In genomic region chr7:45121966-45122365, GRCm38 (mm10) we compare ENCODE assay signal across 9 mouse cellular contexts. TPM values are rescaled to one million over a fixed set of nuclear protein-coding genes. Genes with fewer than 3 reads are reported as not detected.
DNase-seq lines count a peak whose midpoint lies in the region; ATAC-seq and TF ChIP-seq lines count a peak whose summit lies in the region.
"Had no signal": no experiment of that assay in that cellular context is flagged by ENCODE, and none has a peak within 500 bp of the region (broad histone marks: within the 10 kb centered on the region; RNA-seq: fewer than 3 reads in every experiment).

No protein-coding gene starts in this region.

- no peak overlapping the region; the same call in 1 of the 2 replicates for H3K4me2 ChIP-seq in forebrain, embryonic 13.5 days
- no peak overlapping the region for H3K4me2 ChIP-seq in forebrain, embryonic 16.5 days (ENCODE audit: low read length)
- peak overlapping the region; percentile 81 for H3K4me2 ChIP-seq in lung, embryonic 14.5 days
- H3K4me2 ChIP-seq in midbrain, embryonic 14.5 days (ENCODE audit: low read length): 0 out of 2 replicates have a peak overlapping the region, but pooled peaks have one; percentile 15

- peak overlapping the region; percentile 17; the same call in 1 of the 2 replicates for H3K9ac ChIP-seq in forebrain, embryonic 13.5 days
- H3K9ac ChIP-seq in forebrain, embryonic 16.5 days (replicated peaks; ENCODE audit: low read depth, low read length): no peak overlapping the region; the same call in 1 of the 2 replicates
- peak overlapping the region; percentile 1 for H3K9ac ChIP-seq in lung, embryonic 14.5 days
- H3K9ac ChIP-seq in midbrain, embryonic 14.5 days (replicated peaks; ENCODE audit: low read length): no peak overlapping the region

- no peak for TF ChIP-seq CTCF in lung, embryonic 14.5 days (IDR thresholded peaks at IDR 0.05; ENCODE audit: low read depth)

- no peak for DNase-seq in lung, embryonic 14.5 days
- DNase-seq in lung, adult 18-20 months: no peak
- DNase-seq in embryonic facial prominence, embryonic 10.5 days (ENCODE audit: low spot score): no peak
- no peak for DNase-seq in midbrain, embryonic 14.5 days
- DNase-seq in urinary bladder, adult 2 months (ENCODE audit: low spot score): no peak
- DNase-seq: kidney, adult 8-10 months had no signal

- ATAC-seq in forebrain, embryonic 13.5 days: no peak
- ATAC-seq in forebrain, embryonic 16.5 days: no peak
- ATAC-seq in lung, embryonic 14.5 days (ENCODE audit: insufficient read depth): no peak
- no peak for ATAC-seq in midbrain, embryonic 14.5 days (ENCODE audit: low FRiP score, low TSS enrichment)
- ATAC-seq in erythroblast, adult 5-6 weeks (replicated peaks; ENCODE audit: low FRiP score, poor library complexity, severe bottlenecking): no peak

- no peak overlapping the region for H3K27ac ChIP-seq in forebrain, embryonic 13.5 days
- no peak overlapping the region for H3K27ac ChIP-seq in forebrain, embryonic 16.5 days (ENCODE audit: low read length)
- peak overlapping the region; percentile 54 for H3K27ac ChIP-seq in lung, embryonic 14.5 days (ENCODE audit: low read depth)
- H3K27ac ChIP-seq in embryonic facial prominence, embryonic 10.5 days (replicated peaks): no peak overlapping the region
- H3K27ac ChIP-seq in midbrain, embryonic 14.5 days (replicated peaks; ENCODE audit: low read depth, low read length): no peak overlapping the region

- H3K27me3 ChIP-seq in forebrain, embryonic 13.5 days: no peaks in the 10 kb centered on the region
- H3K27me3 ChIP-seq in forebrain, embryonic 16.5 days (replicated peaks; ENCODE audit: control insufficient read depth, insufficient read depth, low read length): no peaks in the 10 kb centered on the region
- no peaks in the 10 kb centered on the region for H3K27me3 ChIP-seq in lung, embryonic 14.5 days (ENCODE audit: insufficient read depth, low read length)
- H3K27me3 ChIP-seq in embryonic facial prominence, embryonic 10.5 days (replicated peaks; ENCODE audit: low read depth, poor library complexity, severe bottlenecking): no peaks in the 10 kb centered on the region
- H3K27me3 ChIP-seq in midbrain, embryonic 14.5 days (ENCODE audit: control insufficient read depth, insufficient read depth, low read length): no peaks in the 10 kb centered on the region

- H3K4me3 ChIP-seq in forebrain, embryonic 13.5 days: no peak overlapping the region
- H3K4me3 ChIP-seq in forebrain, embryonic 16.5 days (replicated peaks; ENCODE audit: low read length): no peak overlapping the region
- H3K4me3 ChIP-seq in lung, embryonic 14.5 days (ENCODE audit: low read depth, low read length): no peak overlapping the region; the same call in 1 of the 2 replicates
- peak overlapping the region; percentile 33; the same call in 1 of the 2 replicates for H3K4me3 ChIP-seq in embryonic facial prominence, embryonic 10.5 days
- no peak overlapping the region for H3K4me3 ChIP-seq in midbrain, embryonic 14.5 days (replicated peaks; ENCODE audit: low read depth, low read length)

- H3K4me1 ChIP-seq in forebrain, embryonic 13.5 days: peaks cover 41% of the 10 kb centered on the region
- peaks cover 33% of the 10 kb centered on the region for H3K4me1 ChIP-seq in forebrain, embryonic 16.5 days (replicated peaks; ENCODE audit: control insufficient read depth, insufficient read depth, low read length)
- H3K4me1 ChIP-seq in lung, embryonic 14.5 days (ENCODE audit: insufficient read depth): peaks cover 13% of the 10 kb centered on the region
- peaks cover 51% of the 10 kb centered on the region for H3K4me1 ChIP-seq in embryonic facial prominence, embryonic 10.5 days
- H3K4me1 ChIP-seq in midbrain, embryonic 14.5 days (ENCODE audit: control insufficient read depth, insufficient read depth, low read length): peaks cover 9% of the 10 kb centered on the region

- no peaks in the 10 kb centered on the region for H3K9me3 ChIP-seq in forebrain, embryonic 13.5 days (replicated peaks)
- no peaks in the 10 kb centered on the region for H3K9me3 ChIP-seq in forebrain, embryonic 16.5 days (ENCODE audit: control insufficient read depth, low read length)
- H3K9me3 ChIP-seq in lung, embryonic 14.5 days (ENCODE audit: low read depth, low read length): no peaks in the 10 kb centered on the region
- no peaks in the 10 kb centered on the region for H3K9me3 ChIP-seq in embryonic facial prominence, embryonic 10.5 days
- H3K9me3 ChIP-seq in midbrain, embryonic 14.5 days (ENCODE audit: control insufficient read depth, low read length): no peaks in the 10 kb centered on the region

- H3K36me3 ChIP-seq in forebrain, embryonic 13.5 days (ENCODE audit: poor library complexity, severe bottlenecking): peaks cover 79% of the 10 kb centered on the region
- peaks cover 36% of the 10 kb centered on the region for H3K36me3 ChIP-seq in forebrain, embryonic 16.5 days (ENCODE audit: control insufficient read depth, insufficient read depth)
- peaks cover 73% of the 10 kb centered on the region for H3K36me3 ChIP-seq in lung, embryonic 14.5 days (ENCODE audit: insufficient read depth)
- peaks cover 83% of the 10 kb centered on the region for H3K36me3 ChIP-seq in embryonic facial prominence, embryonic 10.5 days (replicated peaks)
- peaks cover 76% of the 10 kb centered on the region for H3K36me3 ChIP-seq in midbrain, embryonic 14.5 days (ENCODE audit: control insufficient read depth, insufficient read depth, low read length)

RNA-seq across cellular contexts. Expression of gene Rps11, which starts 2.3 kb away (rescaled TPM):
- 1,342 and 1,406 TPM in 2 replicates for polyA plus RNA-seq in forebrain, embryonic 13.5 days (2015; fragmentation: Nextera tagmentation; extraction: Ambion mirVana)
- polyA plus RNA-seq in forebrain, embryonic 16.5 days (2015; fragmentation: Nextera tagmentation; extraction: Ambion mirVana): 860 and 958 TPM in 2 replicates
- polyA plus RNA-seq in lung, embryonic 14.5 days (2014; fragmentation: Nextera tagmentation; extraction: Ambion mirVana): 1,873 and 1,878 TPM in 2 replicates
- polyA plus RNA-seq in embryonic facial prominence, embryonic 10.5 days (2016; fragmentation: Nextera tagmentation; extraction: Ambion mirVana): 1,885 and 1,917 TPM in 2 replicates
- polyA plus RNA-seq in midbrain, embryonic 14.5 days (2014; fragmentation: Nextera tagmentation; extraction: Ambion mirVana): 915 and 960 TPM in 2 replicates
- polyA plus RNA-seq in urinary bladder, adult 2 months (2012; rRNA removed): 903 and 1,312 TPM in 2 replicates
- 604 and 677 TPM in 2 replicates for total RNA-seq in erythroblast, adult 5-6 weeks (2015; ENCODE audit: low replicate concordance)
- 233 and 238 TPM in 2 replicates for total RNA-seq in erythroblast, adult 5-6 weeks (2017; ENCODE audit: low replicate concordance)

RNA-seq across cellular contexts. Expression of gene Rpl13a, which starts 6.6 kb away (rescaled TPM):
- polyA plus RNA-seq in forebrain, embryonic 13.5 days (2015; fragmentation: Nextera tagmentation; extraction: Ambion mirVana): 998 and 1,188 TPM in 2 replicates
- polyA plus RNA-seq in forebrain, embryonic 16.5 days (2015; fragmentation: Nextera tagmentation; extraction: Ambion mirVana): 722 and 741 TPM in 2 replicates
- 1,527 and 1,587 TPM in 2 replicates for polyA plus RNA-seq in lung, embryonic 14.5 days (2014; fragmentation: Nextera tagmentation; extraction: Ambion mirVana)
- polyA plus RNA-seq in embryonic facial prominence, embryonic 10.5 days (2016; fragmentation: Nextera tagmentation; extraction: Ambion mirVana): 1,273 and 1,282 TPM in 2 replicates
- polyA plus RNA-seq in midbrain, embryonic 14.5 days (2014; fragmentation: Nextera tagmentation; extraction: Ambion mirVana): 746 and 846 TPM in 2 replicates
- 3,442 and 3,633 TPM in 2 replicates for polyA plus RNA-seq in urinary bladder, adult 2 months (2012; rRNA removed)
- 517 and 725 TPM in 2 replicates for total RNA-seq in erythroblast, adult 5-6 weeks (2015; ENCODE audit: low replicate concordance)
- 475 and 688 TPM in 2 replicates for total RNA-seq in erythroblast, adult 5-6 weeks (2017; ENCODE audit: low replicate concordance)

RNA-seq across cellular contexts. Expression of gene Gm45713, which starts 14.1 kb away (rescaled TPM):
- polyA plus RNA-seq in forebrain, embryonic 13.5 days (2015; fragmentation: Nextera tagmentation; extraction: Ambion mirVana): 0.13 and 0.31 TPM in 2 replicates
- polyA plus RNA-seq in forebrain, embryonic 16.5 days (2015; fragmentation: Nextera tagmentation; extraction: Ambion mirVana): not detected in 2 replicates
- polyA plus RNA-seq in lung, embryonic 14.5 days (2014; fragmentation: Nextera tagmentation; extraction: Ambion mirVana): 1.2 and 1.4 TPM in 2 replicates
- polyA plus RNA-seq in embryonic facial prominence, embryonic 10.5 days (2016; fragmentation: Nextera tagmentation; extraction: Ambion mirVana): 0.31 TPM in 1 of 2 replicates, not detected in the other
- polyA plus RNA-seq in midbrain, embryonic 14.5 days (2014; fragmentation: Nextera tagmentation; extraction: Ambion mirVana): 0.53 TPM in 1 of 2 replicates, not detected in the other
- 0.28 and 0.44 TPM in 2 replicates for polyA plus RNA-seq in urinary bladder, adult 2 months (2012; rRNA removed)
- not detected in 2 replicates for total RNA-seq in erythroblast, adult 5-6 weeks (2015; ENCODE audit: low replicate concordance)
- not detected in 2 replicates for total RNA-seq in erythroblast, adult 5-6 weeks (2017; ENCODE audit: low replicate concordance)

RNA-seq across cellular contexts. Expression of gene Flt3l, which starts 14.3 kb away (rescaled TPM):
- polyA plus RNA-seq in forebrain, embryonic 13.5 days (2015; fragmentation: Nextera tagmentation; extraction: Ambion mirVana): 0.79 and 0.92 TPM in 2 replicates
- polyA plus RNA-seq in forebrain, embryonic 16.5 days (2015; fragmentation: Nextera tagmentation; extraction: Ambion mirVana): 1.1 and 1.4 TPM in 2 replicates
- 0.72 and 1.1 TPM in 2 replicates for polyA plus RNA-seq in lung, embryonic 14.5 days (2014; fragmentation: Nextera tagmentation; extraction: Ambion mirVana)
- 0.97 and 1.8 TPM in 2 replicates for polyA plus RNA-seq in embryonic facial prominence, embryonic 10.5 days (2016; fragmentation: Nextera tagmentation; extraction: Ambion mirVana)
- 0.50 and 1.4 TPM in 2 replicates for polyA plus RNA-seq in midbrain, embryonic 14.5 days (2014; fragmentation: Nextera tagmentation; extraction: Ambion mirVana)
- polyA plus RNA-seq in urinary bladder, adult 2 months (2012; rRNA removed): 74.5 and 83.1 TPM in 2 replicates
- total RNA-seq in erythroblast, adult 5-6 weeks (2015; ENCODE audit: low replicate concordance): 1.3 and 3.8 TPM in 2 replicates
- 2.6 and 3.6 TPM in 2 replicates for total RNA-seq in erythroblast, adult 5-6 weeks (2017; ENCODE audit: low replicate concordance)

RNA-seq across cellular contexts. Expression of gene Fcgrt, which starts 18.3 kb away (rescaled TPM):
- 8.0 and 9.9 TPM in 2 replicates for polyA plus RNA-seq in forebrain, embryonic 13.5 days (2015; fragmentation: Nextera tagmentation; extraction: Ambion mirVana)
- 17.7 and 24.4 TPM in 2 replicates for polyA plus RNA-seq in forebrain, embryonic 16.5 days (2015; fragmentation: Nextera tagmentation; extraction: Ambion mirVana)
- polyA plus RNA-seq in lung, embryonic 14.5 days (2014; fragmentation: Nextera tagmentation; extraction: Ambion mirVana): 56.4 and 57.0 TPM in 2 replicates
- 6.0 and 7.0 TPM in 2 replicates for polyA plus RNA-seq in embryonic facial prominence, embryonic 10.5 days (2016; fragmentation: Nextera tagmentation; extraction: Ambion mirVana)
- 4.8 and 21.8 TPM in 2 replicates for polyA plus RNA-seq in midbrain, embryonic 14.5 days (2014; fragmentation: Nextera tagmentation; extraction: Ambion mirVana)
- polyA plus RNA-seq in urinary bladder, adult 2 months (2012; rRNA removed): 144 and 157 TPM in 2 replicates
- 2.5 and 7.3 TPM in 2 replicates for total RNA-seq in erythroblast, adult 5-6 weeks (2015; ENCODE audit: low replicate concordance)
- 10.3 and 11.4 TPM in 2 replicates for total RNA-seq in erythroblast, adult 5-6 weeks (2017; ENCODE audit: low replicate concordance)

Comparison
In these comparisons a context has a peak if more than half of its experiments do, and no peak if none do; other contexts are left out.
1. H3K9ac ChIP-seq: peak in forebrain, embryonic 13.5 days (single experiment) and lung, embryonic 14.5 days (single experiment); none in forebrain, embryonic 16.5 days (single experiment) and midbrain, embryonic 14.5 days (single experiment).
2. H3K4me2 ChIP-seq: peak in lung, embryonic 14.5 days (single experiment) and midbrain, embryonic 14.5 days (single experiment); none in forebrain, embryonic 13.5 days (single experiment) and forebrain, embryonic 16.5 days (single experiment).